Mouse (Mus musculus): ENCODE measurements at regions not wholly inside any gene's neighbourhood (a gene's known extent, or its start where the extent isn't known, plus 50 kb on each side); places are given as distances from the start of the nearest gene placed in this dataset.

DNA sequence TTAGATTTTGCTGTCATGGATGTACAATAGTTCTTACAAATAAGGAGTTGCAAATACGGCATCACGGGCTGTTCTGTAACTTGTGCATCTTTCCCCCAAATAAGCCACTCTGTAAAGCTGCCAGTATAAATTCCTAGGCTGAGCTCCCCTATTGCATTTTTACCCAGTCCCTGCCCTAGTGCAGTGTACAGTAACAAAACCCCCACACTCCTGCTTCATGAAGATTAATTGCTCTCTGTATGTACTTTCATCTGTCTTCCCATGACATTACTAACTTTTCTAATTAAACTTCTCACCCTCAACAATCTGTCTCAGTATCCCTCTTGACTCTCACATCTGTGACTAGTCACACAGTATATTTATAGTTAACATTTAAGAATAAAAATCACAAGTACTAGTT is 73.4 kb downstream of the Tm4sf1 start:
- H3K4me2 ChIP-seq (replicated peaks) = no peak overlapping the region
- no peaks in the 10 kb centered on the region for H3K36me3 ChIP-seq
- WGBS = 94% methylated on average over 2 of the region's 2 CpGs
- no peaks in the 10 kb centered on the region for H3K4me1 ChIP-seq
- H3K4me3 ChIP-seq = no peak overlapping the region
- no peak for ATAC-seq (ENCODE audit: insufficient number of reproducible peaks, insufficient read depth, low FRiP score, low TSS enrichment)
- H3K9me3 ChIP-seq = no peaks in the 10 kb centered on the region
- no peak overlapping the region for H3K9ac ChIP-seq
- H3K27ac ChIP-seq = no peak overlapping the region
- no peaks in the 10 kb centered on the region for H3K27me3 ChIP-seq

DNA sequence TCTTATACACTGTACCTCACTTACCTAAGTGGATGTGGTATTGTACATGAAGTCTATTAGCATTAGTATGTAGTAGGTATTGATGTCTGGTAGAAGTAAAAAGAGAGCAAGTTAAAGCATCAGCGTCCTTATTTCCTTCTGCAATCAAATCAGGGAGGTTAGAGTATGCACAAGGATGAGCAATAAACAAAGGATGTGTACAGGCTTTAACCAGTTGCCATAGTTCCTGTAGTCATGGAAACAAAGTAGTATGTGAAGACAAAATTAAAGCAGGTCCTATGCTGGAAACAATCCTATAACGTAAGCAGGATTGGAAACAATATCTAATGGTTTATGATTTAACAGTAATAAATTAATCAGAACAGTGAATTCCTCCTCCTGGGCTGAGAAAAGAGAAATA is 78.0 kb downstream of the Tm4sf1 start:
- Histone ChIP-seq H3K36me3 (no peaks in the 10 kb centered on the region), H3K27me3 (no peaks in the 10 kb centered on the region), H3K4me1 (no peaks in the 10 kb centered on the region), H3K27ac (no peak overlapping the region), H3K4me3 (no peak overlapping the region), H3K9me3 (no peaks in the 10 kb centered on the region), H3K9ac (no peak overlapping the region), H3K4me2 (replicated peaks) (no peak overlapping the region)
- 82% methylated on average over 2 of the region's 2 CpGs for WGBS
- ATAC-seq (ENCODE audit: insufficient number of reproducible peaks, insufficient read depth, low FRiP score, low TSS enrichment) = no peak

DNA sequence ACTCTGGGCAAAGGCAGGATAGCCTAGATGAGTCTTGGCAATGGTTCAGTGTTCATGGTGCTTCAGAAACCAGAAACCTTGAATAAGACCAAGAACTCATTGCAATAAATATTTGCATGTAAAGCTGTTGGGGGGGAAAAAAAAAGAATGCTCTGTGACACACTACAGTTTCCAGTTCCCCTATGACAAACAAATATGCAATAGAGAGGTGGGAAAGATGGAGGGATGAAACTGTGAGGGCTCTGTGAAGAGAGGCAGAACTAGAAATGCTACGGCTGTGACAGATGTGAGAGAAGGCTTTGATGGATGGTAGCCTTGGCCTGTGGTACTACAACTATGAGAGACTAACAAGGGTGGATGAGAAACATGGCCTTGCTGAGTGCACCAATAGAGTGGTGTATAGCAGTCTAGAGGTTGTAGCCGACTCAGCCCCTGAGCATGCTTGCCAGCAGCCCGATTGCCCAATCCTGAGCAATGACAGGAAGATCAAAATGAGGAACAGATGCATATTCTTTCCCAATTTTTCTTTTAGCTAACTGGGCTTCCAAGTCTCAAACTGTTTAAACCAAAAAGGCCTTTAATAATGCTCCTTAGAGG is 79.4 kb downstream of the Tm4sf1 start:
- 65% methylated on average over 3 of the region's 3 CpGs for WGBS
- Histone ChIP-seq H3K9ac (no peak overlapping the region), H3K4me2 (replicated peaks) (no peak overlapping the region), H3K27me3 (no peaks in the 10 kb centered on the region), H3K27ac (no peak overlapping the region), H3K36me3 (no peaks in the 10 kb centered on the region), H3K9me3 (no peaks in the 10 kb centered on the region), H3K4me3 (no peak overlapping the region), H3K4me1 (no peaks in the 10 kb centered on the region)
- ATAC-seq (ENCODE audit: insufficient number of reproducible peaks, insufficient read depth, low FRiP score, low TSS enrichment) = no peak

DNA sequence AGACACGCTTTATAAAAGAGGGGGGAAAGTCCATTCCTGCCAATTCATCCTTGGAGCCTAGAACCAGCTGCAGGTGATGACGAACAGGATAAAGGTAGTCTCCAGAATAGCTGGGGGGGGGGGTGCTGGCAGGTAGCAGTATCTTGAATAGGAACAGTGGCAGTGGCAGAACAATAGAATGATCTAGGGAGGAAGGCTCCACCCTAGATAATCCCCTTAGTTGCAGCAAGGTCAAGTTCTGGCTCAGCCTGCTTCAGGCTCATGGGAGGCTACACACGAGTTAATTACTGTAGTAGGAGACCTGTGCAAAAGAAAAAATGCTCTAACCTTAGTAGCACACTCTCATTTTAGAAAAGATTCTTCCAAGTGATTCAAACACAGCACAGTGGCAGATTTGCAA is 83.4 kb downstream of the Tm4sf1 start:
- Histone ChIP-seq H3K9ac (no peak overlapping the region), H3K27me3 (no peaks in the 10 kb centered on the region), H3K4me3 (no peak overlapping the region), H3K27ac (no peak overlapping the region), H3K4me1 (no peaks in the 10 kb centered on the region), H3K36me3 (no peaks in the 10 kb centered on the region), H3K9me3 (no peaks in the 10 kb centered on the region), H3K4me2 (replicated peaks) (no peak overlapping the region)
- 60% methylated on average over 3 of the region's 3 CpGs for WGBS
- no peak for ATAC-seq (ENCODE audit: insufficient number of reproducible peaks, insufficient read depth, low FRiP score, low TSS enrichment)

DNA sequence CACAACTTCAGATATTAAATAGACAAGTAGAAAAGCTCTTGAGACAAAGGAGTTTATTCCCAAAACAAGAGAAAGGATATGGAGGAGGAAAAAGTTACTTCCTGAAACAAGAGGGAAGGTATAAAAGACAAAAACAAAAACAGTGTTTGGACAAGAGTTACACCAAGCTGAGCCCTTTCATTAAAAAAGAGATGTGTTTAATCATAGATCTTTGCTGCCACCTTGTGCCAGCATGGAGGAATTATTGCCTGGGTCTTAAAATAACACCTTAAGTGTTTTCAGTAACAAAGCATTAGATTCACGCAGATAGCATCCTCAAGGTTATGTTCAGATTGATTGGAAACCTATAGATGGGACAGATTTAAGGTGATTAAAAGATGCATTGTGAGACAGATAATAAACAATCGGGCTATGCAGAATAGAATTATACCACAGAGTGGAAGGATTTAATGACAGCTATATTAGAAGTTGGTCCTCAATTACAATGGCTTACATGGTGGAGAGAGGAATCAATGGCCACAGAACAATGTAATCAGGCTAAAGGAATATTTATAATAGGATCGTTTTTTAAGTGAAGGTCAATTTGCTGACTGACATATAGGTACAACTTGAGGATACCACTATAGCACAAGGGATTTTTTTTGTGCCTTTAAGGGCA is 97.6 kb downstream of the Tm4sf1 start:
- H3K4me1 ChIP-seq = no peaks in the 10 kb centered on the region
- H3K9me3 ChIP-seq = no peaks in the 10 kb centered on the region
- no peak overlapping the region for H3K27ac ChIP-seq
- no peak overlapping the region for H3K4me3 ChIP-seq
- H3K27me3 ChIP-seq = no peaks in the 10 kb centered on the region
- ATAC-seq (ENCODE audit: insufficient number of reproducible peaks, insufficient read depth, low FRiP score, low TSS enrichment) = no peak
- H3K36me3 ChIP-seq = no peaks in the 10 kb centered on the region
- H3K4me2 ChIP-seq (replicated peaks) = no peak overlapping the region
- WGBS = 26% methylated on average over 3 of the region's 3 CpGs
- no peak overlapping the region for H3K9ac ChIP-seq

DNA sequence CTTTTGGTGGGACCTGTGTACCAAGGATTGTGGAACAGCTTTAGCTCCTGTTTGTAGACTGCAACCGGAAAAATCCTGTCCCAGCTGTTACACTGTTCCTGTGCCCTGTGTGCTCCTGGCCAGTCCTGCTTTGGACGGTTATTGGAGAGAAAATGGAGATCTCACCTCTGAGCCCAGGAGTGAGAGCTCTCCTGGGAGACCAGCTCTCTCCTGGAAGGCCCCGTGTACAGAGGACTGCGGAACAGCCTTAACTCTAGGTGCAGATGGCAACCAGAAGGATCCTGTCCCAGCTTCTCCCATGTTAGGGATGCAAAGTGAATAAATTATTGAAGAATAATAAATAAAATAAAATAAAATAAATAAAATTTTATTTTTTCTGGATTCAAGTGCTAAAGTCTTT is 98.4 kb downstream of the Tm4sf1 start:
- Histone ChIP-seq H3K4me1 (no peaks in the 10 kb centered on the region), H3K4me2 (replicated peaks) (no peak overlapping the region), H3K27ac (no peak overlapping the region), H3K36me3 (no peaks in the 10 kb centered on the region), H3K9me3 (no peaks in the 10 kb centered on the region), H3K9ac (no peak overlapping the region), H3K4me3 (no peak overlapping the region), H3K27me3 (no peaks in the 10 kb centered on the region)
- WGBS = 64% methylated on average over 4 of the region's 4 CpGs
- no peak for ATAC-seq (ENCODE audit: insufficient number of reproducible peaks, insufficient read depth, low FRiP score, low TSS enrichment)

DNA sequence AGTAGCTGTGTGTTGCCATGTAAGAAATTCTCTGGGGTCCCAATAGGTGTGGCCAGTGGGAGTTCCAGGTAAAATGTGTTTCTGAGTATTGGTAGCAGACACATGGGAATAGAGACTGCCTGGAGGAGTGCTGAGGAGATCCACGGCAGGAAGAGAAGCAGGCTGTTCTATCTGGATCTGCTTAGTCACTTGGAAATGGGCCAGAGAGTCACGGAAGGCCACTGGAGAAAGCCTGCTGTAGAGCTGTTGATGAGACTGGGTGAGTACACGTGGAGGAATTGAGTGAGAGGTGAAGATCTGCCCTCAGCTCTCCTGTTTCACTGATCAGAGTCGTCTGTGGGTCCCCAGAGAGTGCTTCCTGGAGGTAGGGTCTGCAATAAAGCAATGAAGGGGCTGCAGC is 120.2 kb downstream of the Tm4sf1 start:
- no peak for ATAC-seq (ENCODE audit: insufficient number of reproducible peaks, insufficient read depth, low FRiP score, low TSS enrichment)
- no peak overlapping the region for H3K4me2 ChIP-seq (replicated peaks)
- WGBS = 52% methylated on average over 4 of the region's 4 CpGs

DNA sequence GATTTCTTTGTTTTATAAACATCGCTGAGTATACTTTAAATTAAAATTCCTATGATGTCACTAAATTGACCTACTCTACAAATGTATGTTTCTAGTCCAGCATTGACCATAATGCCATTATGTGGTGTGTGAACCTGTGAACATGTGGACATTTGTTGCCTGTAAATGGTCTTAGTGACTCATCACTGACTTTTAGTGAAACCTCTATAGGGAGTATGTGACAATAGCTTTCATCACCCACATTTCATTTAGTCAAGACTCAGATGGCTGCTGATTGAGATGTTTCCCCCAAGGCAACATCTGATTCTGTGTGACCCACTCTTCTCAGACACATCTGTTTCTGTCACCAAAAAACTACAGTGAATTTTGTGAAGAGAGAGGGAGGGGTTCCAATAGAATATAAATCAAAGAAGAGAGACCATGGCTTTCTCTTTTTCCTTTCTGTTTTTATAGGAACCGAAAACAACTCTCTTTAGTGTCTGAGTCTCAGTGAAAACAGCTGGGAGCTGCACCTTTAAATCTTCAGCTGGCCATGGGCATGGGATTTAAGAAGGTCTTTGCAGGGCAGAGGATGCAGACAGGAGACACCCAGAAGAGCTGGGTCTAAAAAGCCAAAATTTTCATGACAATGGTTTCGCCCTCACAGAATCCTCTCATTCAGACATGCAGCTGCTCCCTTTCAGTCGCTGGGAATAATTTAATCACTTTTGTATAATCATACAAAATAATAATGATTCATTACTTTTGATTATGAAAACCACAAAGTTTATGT is 148.4 kb downstream of the Tm4sf1 start:
- H3K36me3 ChIP-seq = no peaks in the 10 kb centered on the region
- H3K4me3 ChIP-seq = no peak overlapping the region
- ATAC-seq (ENCODE audit: insufficient number of reproducible peaks, insufficient read depth, low FRiP score, low TSS enrichment) = no peak
- no peak overlapping the region for H3K4me2 ChIP-seq (replicated peaks)
- no peaks in the 10 kb centered on the region for H3K27me3 ChIP-seq
- no peaks in the 10 kb centered on the region for H3K9me3 ChIP-seq
- WGBS = 57% methylated on average over 4 of the region's 4 CpGs
- H3K9ac ChIP-seq = no peak overlapping the region
- H3K27ac ChIP-seq = no peak overlapping the region
- no peaks in the 10 kb centered on the region for H3K4me1 ChIP-seq

More for the DNA sequence above, 120.2 kb downstream of the Tm4sf1 start:
- H3K9me3 ChIP-seq = no peaks in the 10 kb centered on the region
- no peaks in the 10 kb centered on the region for H3K27me3 ChIP-seq
- H3K9ac ChIP-seq = no peak overlapping the region
- no peak overlapping the region for H3K4me3 ChIP-seq
- H3K27ac ChIP-seq = no peak overlapping the region
- no peaks in the 10 kb centered on the region for H3K36me3 ChIP-seq
- H3K4me1 ChIP-seq = no peaks in the 10 kb centered on the region

DNA sequence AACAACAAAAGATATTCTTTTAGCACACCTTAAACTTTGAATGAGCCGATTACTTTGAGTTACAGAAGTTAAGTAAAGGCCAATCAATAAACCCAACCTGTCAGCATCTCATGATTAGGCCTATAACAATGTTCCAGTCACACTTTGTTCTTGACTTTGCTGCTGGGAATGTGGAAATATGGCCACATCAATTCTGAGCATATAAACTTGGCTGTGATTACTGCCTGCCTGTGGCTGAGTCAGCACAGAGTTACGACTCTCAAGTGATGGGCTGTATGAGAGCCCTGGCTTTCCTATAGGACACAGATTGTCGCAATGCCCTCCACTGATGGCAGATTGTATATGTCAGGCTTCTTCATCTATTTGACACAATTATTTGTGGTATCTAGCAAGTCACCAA is 152.6 kb downstream of the Tm4sf1 start:
- no peaks in the 10 kb centered on the region for H3K4me1 ChIP-seq
- no peaks in the 10 kb centered on the region for H3K36me3 ChIP-seq
- H3K27ac ChIP-seq = no peak overlapping the region
- H3K4me3 ChIP-seq = no peak overlapping the region
- no peaks in the 10 kb centered on the region for H3K9me3 ChIP-seq
- H3K9ac ChIP-seq = no peak overlapping the region
- ATAC-seq (ENCODE audit: insufficient number of reproducible peaks, insufficient read depth, low FRiP score, low TSS enrichment) = no peak
- no peak overlapping the region for H3K4me2 ChIP-seq (replicated peaks)
- WGBS = 88% methylated on average over 3 of the region's 3 CpGs
- H3K27me3 ChIP-seq = no peaks in the 10 kb centered on the region

DNA sequence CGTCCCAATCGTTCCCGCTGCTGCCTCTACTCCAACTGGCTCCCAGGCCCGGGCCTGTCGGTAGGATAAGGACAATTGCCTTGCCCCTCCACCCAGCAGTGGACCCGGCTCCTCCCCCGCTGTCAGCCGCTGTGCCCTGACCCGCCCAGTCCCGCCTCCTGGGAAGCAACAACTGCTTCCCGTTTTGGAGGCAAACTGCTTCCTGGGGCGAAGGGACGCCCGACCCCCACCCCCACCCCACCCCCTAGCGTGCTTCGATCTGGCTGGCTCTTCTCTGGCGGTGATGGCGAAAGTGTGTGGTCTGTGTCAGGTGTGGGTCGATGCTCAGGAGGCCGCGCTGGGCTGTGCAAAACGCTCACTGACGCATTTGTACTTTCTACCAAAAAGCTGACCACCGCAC is 164.9 kb downstream of the Tm4sf1 start:
- H3K4me2 ChIP-seq (replicated peaks) = peak overlapping the region; percentile 46
- H3K9me3 ChIP-seq = no peaks in the 10 kb centered on the region
- H3K9ac ChIP-seq = no peak overlapping the region
- 20% methylated on average over 24 of the region's 24 CpGs for WGBS
- no peak for ATAC-seq (ENCODE audit: insufficient number of reproducible peaks, insufficient read depth, low FRiP score, low TSS enrichment)
- H3K36me3 ChIP-seq = no peaks in the 10 kb centered on the region
- H3K27ac ChIP-seq = no peak overlapping the region
- peak overlapping the region; percentile 22 for H3K4me3 ChIP-seq
- H3K27me3 ChIP-seq = no peaks in the 10 kb centered on the region
- no peaks in the 10 kb centered on the region for H3K4me1 ChIP-seq

DNA sequence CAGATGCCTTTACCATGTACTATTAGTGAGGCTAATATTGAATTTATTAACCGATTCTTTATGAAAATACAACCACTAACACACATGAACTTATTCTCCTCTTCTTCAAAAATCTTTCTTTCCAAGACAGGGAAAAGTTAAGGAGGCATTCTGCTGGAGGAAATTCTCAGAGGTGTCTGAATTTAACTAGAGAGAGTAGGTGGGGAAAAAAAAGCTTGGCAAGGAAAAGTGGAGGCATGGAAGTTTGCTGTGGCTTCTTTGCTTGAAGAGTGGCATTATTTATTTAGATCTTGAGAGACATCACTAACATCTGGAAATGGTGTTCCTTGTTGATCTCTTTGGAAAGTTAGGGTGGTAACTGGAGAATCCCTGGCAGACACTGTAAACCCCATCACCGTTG is 173.2 kb downstream of the Tm4sf1 start:
- no peak overlapping the region for H3K27ac ChIP-seq
- no peaks in the 10 kb centered on the region for H3K36me3 ChIP-seq
- H3K27me3 ChIP-seq = no peaks in the 10 kb centered on the region
- 67% methylated on average over 2 of the region's 2 CpGs for WGBS
- no peak for ATAC-seq (ENCODE audit: insufficient number of reproducible peaks, insufficient read depth, low FRiP score, low TSS enrichment)
- H3K9me3 ChIP-seq = no peaks in the 10 kb centered on the region
- no peak overlapping the region for H3K4me2 ChIP-seq (replicated peaks)
- H3K9ac ChIP-seq = no peak overlapping the region
- no peaks in the 10 kb centered on the region for H3K4me1 ChIP-seq
- no peak overlapping the region for H3K4me3 ChIP-seq

DNA sequence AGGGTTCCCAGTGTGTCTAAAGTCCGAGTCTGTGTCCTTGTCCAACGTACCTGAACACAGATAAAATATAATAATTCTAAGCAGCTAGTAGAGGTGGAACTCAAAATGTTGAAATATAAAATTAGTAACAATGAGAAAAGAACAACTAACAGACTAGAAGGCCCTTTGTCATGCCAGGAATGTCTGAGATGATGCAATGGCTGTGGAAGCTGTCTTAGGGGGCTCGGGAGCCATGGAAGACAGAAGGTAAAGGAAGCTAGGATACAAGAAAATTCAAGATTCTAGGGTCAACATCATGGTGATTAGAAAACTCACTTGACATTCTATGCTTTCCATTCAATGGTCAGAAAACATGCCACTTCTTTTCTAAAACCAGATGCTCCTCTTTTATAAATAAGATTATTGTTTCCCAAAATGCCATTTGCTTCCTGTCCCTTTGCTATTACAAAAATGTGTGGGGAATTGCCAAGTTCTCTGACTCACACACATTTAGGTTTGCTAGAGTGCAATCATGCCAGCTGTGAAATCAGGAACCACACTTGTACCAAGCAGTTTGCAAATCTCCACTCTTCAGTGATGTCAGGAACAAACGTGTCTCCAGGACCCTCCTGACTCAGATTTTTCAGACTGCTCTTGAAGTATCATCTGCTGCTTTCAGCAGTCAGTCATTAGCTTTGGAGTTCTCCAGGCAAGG is 175.8 kb downstream of the Tm4sf1 start:
- ATAC-seq (ENCODE audit: insufficient number of reproducible peaks, insufficient read depth, low FRiP score, low TSS enrichment) = no peak
- no peak overlapping the region for H3K4me2 ChIP-seq (replicated peaks)
- H3K9ac ChIP-seq = no peak overlapping the region
- H3K27ac ChIP-seq = no peak overlapping the region
- H3K36me3 ChIP-seq = no peaks in the 10 kb centered on the region
- H3K4me3 ChIP-seq = no peak overlapping the region
- no peaks in the 10 kb centered on the region for H3K4me1 ChIP-seq
- WGBS = 68% methylated on average over 4 of the region's 4 CpGs
- H3K9me3 ChIP-seq = no peaks in the 10 kb centered on the region
- H3K27me3 ChIP-seq = no peaks in the 10 kb centered on the region

Data from embryonic facial prominence, embryonic 12.5 days (tissue).